Comparison of ENCODE assay signal across 13 mouse cellular contexts in genomic region chr1:193750929-193751328, GRCm38 (mm10).
DNase-seq lines count a peak whose midpoint lies in the region; ATAC-seq lines count a peak whose summit lies in the region.
"Had no signal": no experiment of that assay in that cellular context is flagged by ENCODE, and none has a peak within 500 bp of the region (broad histone marks: within the 10 kb centered on the region; RNA-seq: fewer than 3 reads in every experiment).

No protein-coding gene starts in this region.

- peak; percentile 70 for ATAC-seq in frontal cortex, adult (ENCODE audit: low TSS enrichment)
- ATAC-seq: midbrain, embryonic 16.5 days had no signal

- DNase-seq in frontal cortex, postnatal 10 days (ENCODE audit: low spot score in 2 of 2): no peak
- DNase-seq in right cerebral cortex, postnatal 25 days: peak; percentile 23
- DNase-seq in right cerebral cortex, postnatal 14 days: no peak
- DNase-seq in cerebellum, postnatal 10 days: peak; percentile 37 to 61
- no peak for DNase-seq in urinary bladder, adult 18-20 months (ENCODE audit: low spot score in 2 of 2)
- no peak for DNase-seq in adrenal gland, adult (ENCODE audit: inconsistent age in 2 of 2, low spot score in 1 of 2)
- no peak for DNase-seq in lung, postnatal 25 days (ENCODE audit: low spot score)
- DNase-seq: gastrocnemius, postnatal 10 days; heart, adult 2 months; kidney, adult 9 months; lung, adult 2 months had no signal

Comparison
In these comparisons a context has a peak if more than half of its experiments do, and no peak if none do; other contexts are left out.
1. DNase-seq: peak in right cerebral cortex, postnatal 25 days (single experiment) and cerebellum, postnatal 10 days (2 of 2); none in frontal cortex, postnatal 10 days (0 of 2), right cerebral cortex, postnatal 14 days (single experiment), urinary bladder, adult 18-20 months (0 of 2), adrenal gland, adult (0 of 2) and lung, postnatal 25 days (single experiment).